Mouse (Mus musculus) macrophage (primary cell): ENCODE measurements around the gene Mtnr1a. TPM values are rescaled to one million over a fixed set of nuclear protein-coding genes. Genes with fewer than 3 reads are reported as not detected.

Source experiments
- H3K27ac ChIP-seq: fragments of 350-480 bp; formaldehyde crosslinking; 2 replicates; pipeline ENCODE4 v1.9.0; 2021
- H3K36me3 ChIP-seq: fragments of 350-480 bp; formaldehyde crosslinking; 2 replicates; pipeline ENCODE4 v1.9.0; 2021; ENCODE audit errors: inconsistent target
- H3K4me3 ChIP-seq: fragments of 350-480 bp; formaldehyde crosslinking; 2 replicates; pipeline ENCODE4 v1.9.0; 2021; ENCODE audit errors: inconsistent target
- H3K79me2 ChIP-seq: fragments of 350-480 bp; formaldehyde crosslinking; 2 replicates; pipeline ENCODE4 v1.9.0; 2021; ENCODE audit errors: inconsistent target
- WGBS: methylation state at CpG from one replicate; pipeline ENCODE4 v1.1.7; 2026; ENCODE audit warnings: inconsistent platforms; ENCODE audit not compliant: missing documents; 5-methylcytosine and 5-hydroxymethylcytosine counted together
- polyA plus RNA-seq: library from polyadenylated mRNA; stranded (reverse); fragments of 250-400 nt; gene quantifications from 3 replicates; pipeline ENCODE4 v1.2.4, GENCODE M21; 2018; ENCODE audit warnings: inconsistent platforms
- total RNA-seq, 78 experiments: library from RNA; depleted of rRNA; stranded (reverse); fragments of 250-400 nt; gene quantifications; 1 replicate in 9 of 78; 2 replicates in 24 of 78; 3 replicates in 43 of 78; 4 replicates in 2 of 78; pipeline ENCODE4 v1.2.4; 2018; ENCODE audit warnings: inconsistent platforms in 56 of 78

The Mtnr1a gene
- not detected for total RNA-seq (2018; cell fraction: chromatin; rRNA removed)
- not detected for total RNA-seq (2018; cell fraction: cytosol; rRNA removed)
- not detected for total RNA-seq (2018; cell fraction: nucleus; rRNA removed)
- not detected in 3 replicates for polyA plus RNA-seq

- Histone ChIP-seq H3K27ac (no peak within 1 kb of the TSS), H3K79me2 (no peaks in the 10 kb centered on the region), H3K4me3 (no peak within 1 kb of the TSS), H3K36me3 (no peaks in the 10 kb centered on the region)
- WGBS: 14% methylated on average over 29 of the region's 29 CpGs
Measured at GRCm38 (mm10) chr8:45068759-45069386, at the start of gene Mtnr1a. Gene Mtnr1a, plus strand, starts transcription at chr8:45069137.

DNA sequence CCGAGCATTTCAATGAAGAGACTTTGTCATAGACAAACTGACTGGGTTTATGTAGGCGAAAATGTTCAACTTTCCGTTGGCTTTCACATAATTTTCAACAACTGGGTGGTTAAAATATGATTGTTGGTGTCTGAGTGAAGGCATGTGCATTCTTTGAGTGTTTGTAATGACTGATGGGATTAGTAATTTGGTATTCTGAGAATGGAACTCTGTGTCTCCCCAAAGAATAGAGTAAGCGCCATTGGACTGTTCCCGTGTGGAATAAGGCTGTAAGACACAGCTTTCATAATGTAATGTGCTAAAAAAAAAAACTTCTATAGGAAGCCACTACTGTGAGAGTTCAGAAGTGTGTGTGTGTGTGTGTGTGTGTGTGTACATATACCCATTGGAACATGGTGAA lies 49.7 kb upstream of the Mtnr1a start:
- no peak overlapping the region for H3K27ac ChIP-seq
- H3K36me3 ChIP-seq: no peaks in the 10 kb centered on the region
- 86% methylated on average over 4 of the region's 5 CpGs for WGBS
- H3K4me3 ChIP-seq: no peak overlapping the region
- H3K79me2 ChIP-seq: no peaks in the 10 kb centered on the region

GRCm38 (mm10) chr8:45021171-45021570 lies 47.8 kb upstream of the Mtnr1a start:
- 93% methylated on average over 5 of the region's 5 CpGs for WGBS

DNA sequence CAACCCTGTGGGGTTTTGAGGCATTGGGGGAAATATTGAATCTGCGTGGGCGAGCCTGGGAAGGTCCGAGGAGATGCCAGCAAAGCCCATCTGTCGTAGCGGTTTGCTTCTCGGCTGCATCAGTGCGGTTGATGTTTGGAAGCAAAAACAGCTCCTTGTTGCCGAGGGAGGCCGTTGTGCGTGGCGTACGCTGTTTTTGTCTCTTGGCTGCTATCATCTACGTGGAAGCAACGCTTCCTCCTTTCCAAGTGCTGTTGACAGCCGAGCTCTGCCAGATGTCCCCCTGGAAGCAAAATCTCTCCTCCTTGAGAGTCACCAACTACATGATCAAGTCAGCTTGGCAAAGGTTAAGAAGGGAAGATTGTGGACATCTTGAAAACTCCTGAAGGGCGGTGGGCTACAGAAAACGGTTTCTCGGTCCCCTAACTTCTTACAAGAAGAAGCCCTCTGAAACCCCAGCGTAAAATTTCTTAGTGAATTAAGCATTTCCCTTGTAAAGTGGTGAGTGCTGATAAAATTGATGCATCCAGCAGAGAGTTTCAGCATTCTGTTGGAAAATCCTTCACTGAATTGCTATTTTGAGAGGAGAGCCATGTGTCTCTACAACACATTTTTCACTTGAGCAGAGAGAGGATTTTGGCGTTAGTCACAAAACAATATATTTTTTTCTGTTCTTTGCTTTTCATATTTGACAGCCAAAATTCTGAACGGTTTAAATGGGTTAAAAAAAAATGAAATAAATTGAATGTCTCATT lies 46.8 kb upstream of the Mtnr1a start:
- Histone ChIP-seq H3K27ac (no peak overlapping the region), H3K36me3 (no peaks in the 10 kb centered on the region), H3K4me3 (no peak overlapping the region), H3K79me2 (no peaks in the 10 kb centered on the region)
- 89% methylated on average over 21 of the region's 21 CpGs for WGBS

More at GRCm38 (mm10) chr8:45021171-45021570, 47.8 kb upstream of the Mtnr1a start:
- Histone ChIP-seq H3K79me2 (no peaks in the 10 kb centered on the region), H3K4me3 (no peak overlapping the region), H3K36me3 (no peaks in the 10 kb centered on the region), H3K27ac (no peak overlapping the region)

- no peaks in the 10 kb centered on the region for H3K79me2 ChIP-seq
- WGBS: 41% methylated on average over 4 of the region's 6 CpGs
Measured at GRCm38 (mm10) chr8:45028081-45028497, 40.8 kb upstream of the Mtnr1a start.

GRCm38 (mm10) chr8:45038350-45038749 lies 30.6 kb upstream of the Mtnr1a start:
- WGBS: 92% methylated on average over 8 of the region's 15 CpGs
- no peaks in the 10 kb centered on the region for H3K36me3 ChIP-seq
- H3K27ac ChIP-seq: no peak overlapping the region
- no peak overlapping the region for H3K4me3 ChIP-seq
- no peaks in the 10 kb centered on the region for H3K79me2 ChIP-seq

More at GRCm38 (mm10) chr8:45028081-45028497, 40.8 kb upstream of the Mtnr1a start:
- H3K36me3 ChIP-seq: no peaks in the 10 kb centered on the region
- H3K27ac ChIP-seq: no peak overlapping the region
- H3K4me3 ChIP-seq: no peak overlapping the region

DNA sequence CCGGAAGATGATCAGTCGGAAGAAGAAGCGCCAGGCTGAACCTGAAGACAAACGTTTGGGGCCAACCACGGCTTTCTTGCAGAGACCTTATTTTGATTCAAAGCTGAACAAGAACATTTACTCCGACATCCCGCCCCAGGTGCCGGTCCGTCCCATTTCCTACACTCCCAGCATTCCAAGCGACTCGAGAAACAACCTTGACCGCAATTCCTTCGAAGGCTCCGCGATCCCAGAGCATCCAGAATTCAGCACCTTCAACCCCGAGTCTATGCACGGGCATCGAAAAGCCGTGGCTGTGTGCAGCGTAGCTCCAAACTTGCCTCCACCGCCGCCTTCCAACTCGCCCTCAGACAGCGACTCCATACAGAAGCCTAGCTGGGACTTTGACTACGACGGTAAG lies 24.8 kb upstream of the Mtnr1a start:
- WGBS: 94% methylated on average over 26 of the region's 26 CpGs
- H3K4me3 ChIP-seq: no peak overlapping the region
- no peak overlapping the region for H3K27ac ChIP-seq
- H3K36me3 ChIP-seq: no peaks in the 10 kb centered on the region
- H3K79me2 ChIP-seq: no peaks in the 10 kb centered on the region

GRCm38 (mm10) chr8:45050451-45050850 lies 18.5 kb upstream of the Mtnr1a start:
- 84% methylated on average over 8 of the region's 8 CpGs for WGBS
- Histone ChIP-seq H3K27ac (no peak overlapping the region), H3K79me2 (no peaks in the 10 kb centered on the region), H3K36me3 (no peaks in the 10 kb centered on the region), H3K4me3 (no peak overlapping the region)

DNA sequence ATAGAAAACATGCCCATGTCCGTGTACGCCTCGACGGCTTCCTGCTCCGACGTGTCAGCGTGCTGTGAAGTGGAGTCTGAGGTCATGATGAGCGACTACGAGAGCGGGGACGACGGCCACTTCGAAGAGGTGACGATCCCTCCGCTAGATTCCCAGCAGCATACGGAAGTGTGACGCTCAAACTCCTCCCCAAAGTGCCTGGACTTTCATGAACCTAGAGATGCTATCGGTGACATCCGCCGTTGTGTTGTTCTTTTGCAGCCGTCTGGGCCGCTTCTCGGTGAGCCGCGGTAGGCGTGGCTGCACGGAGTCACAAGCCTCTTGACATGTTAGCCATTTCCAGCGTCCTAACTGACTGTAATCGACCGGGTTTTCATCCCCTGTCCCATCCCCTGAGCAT lies 17.7 kb upstream of the Mtnr1a start:
- no peaks in the 10 kb centered on the region for H3K36me3 ChIP-seq
- WGBS: 98% methylated on average over 20 of the region's 30 CpGs
- no peak overlapping the region for H3K27ac ChIP-seq
- no peak overlapping the region for H3K4me3 ChIP-seq
- no peaks in the 10 kb centered on the region for H3K79me2 ChIP-seq

DNA sequence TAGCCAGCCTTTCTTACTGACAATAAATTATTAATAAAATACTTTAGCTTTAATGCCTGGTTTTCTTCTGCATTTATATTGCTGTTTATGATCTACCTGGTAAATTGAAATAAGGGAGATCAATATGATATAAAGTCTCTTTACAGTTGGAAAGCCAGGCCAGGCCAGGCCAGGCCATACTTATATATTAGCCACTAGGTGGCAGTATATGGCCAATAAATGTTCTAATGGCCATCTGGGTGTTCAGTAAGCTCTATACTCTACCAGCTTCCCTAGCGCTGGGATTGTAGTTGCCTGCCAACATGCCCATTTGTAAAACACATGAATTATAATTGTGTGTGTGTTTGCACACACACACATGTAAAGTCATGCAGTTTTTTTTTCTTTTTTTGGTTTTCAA lies 16.7 kb upstream of the Mtnr1a start:
- H3K79me2 ChIP-seq: no peaks in the 10 kb centered on the region
- H3K36me3 ChIP-seq: no peaks in the 10 kb centered on the region
- no CpG with 5 or more reads among the region's 1 CpGs for WGBS
- H3K27ac ChIP-seq: no peak overlapping the region
- no peak overlapping the region for H3K4me3 ChIP-seq

DNA sequence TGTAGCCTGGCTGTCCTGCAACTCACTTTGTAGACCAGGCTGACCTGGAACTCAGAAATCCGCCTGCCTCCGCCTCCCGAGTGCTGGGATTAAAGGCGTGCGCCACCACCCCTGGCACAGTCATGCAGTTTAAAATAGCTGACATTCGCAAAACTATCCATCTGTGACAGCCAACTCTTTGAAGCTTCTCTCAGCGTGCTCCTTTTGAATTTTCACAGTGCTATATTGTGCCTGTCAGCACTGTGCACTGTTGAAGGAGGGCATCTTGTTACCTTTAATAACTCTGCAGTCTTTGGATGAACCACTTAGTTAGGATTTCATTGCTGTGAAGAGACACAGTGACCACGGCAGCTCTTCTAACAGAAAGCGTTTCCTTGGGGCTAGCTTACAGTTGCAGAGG lies 16.3 kb upstream of the Mtnr1a start:
- 95% methylated on average over 9 of the region's 9 CpGs for WGBS

DNA sequence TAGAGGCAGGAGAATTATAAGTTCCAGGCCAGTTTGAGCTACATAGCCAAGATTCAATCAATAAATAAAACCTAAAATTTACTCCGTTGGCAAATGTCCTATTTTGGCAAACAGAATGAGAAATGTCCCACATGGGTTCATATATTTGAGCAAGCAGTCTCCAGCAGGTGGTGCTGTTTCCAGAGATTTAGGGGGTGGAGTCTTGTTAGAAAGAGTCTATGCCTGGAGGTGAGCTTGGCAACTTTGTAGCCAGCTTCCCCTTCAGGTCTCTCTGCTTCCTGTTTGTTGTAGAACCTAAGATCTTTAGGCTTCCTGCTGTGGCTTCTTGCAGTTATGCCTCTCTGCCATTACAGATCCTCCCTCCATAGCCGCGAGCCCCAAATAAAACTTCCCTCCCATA lies 13.4 kb upstream of the Mtnr1a start:
- no peaks in the 10 kb centered on the region for H3K79me2 ChIP-seq
- no peak overlapping the region for H3K27ac ChIP-seq
- no peaks in the 10 kb centered on the region for H3K36me3 ChIP-seq
- H3K4me3 ChIP-seq: no peak overlapping the region
- WGBS: 97% methylated on average over 3 of the region's 3 CpGs

More for the DNA sequence above, 16.3 kb upstream of the Mtnr1a start:
- Histone ChIP-seq H3K36me3 (no peaks in the 10 kb centered on the region), H3K79me2 (no peaks in the 10 kb centered on the region), H3K4me3 (no peak overlapping the region), H3K27ac (no peak overlapping the region)

GRCm38 (mm10) chr8:45056810-45057209 lies 12.1 kb upstream of the Mtnr1a start:
- Histone ChIP-seq H3K4me3 (no peak overlapping the region), H3K79me2 (no peaks in the 10 kb centered on the region), H3K27ac (no peak overlapping the region), H3K36me3 (no peaks in the 10 kb centered on the region)
- WGBS: 30% methylated on average over 2 of the region's 3 CpGs

DNA sequence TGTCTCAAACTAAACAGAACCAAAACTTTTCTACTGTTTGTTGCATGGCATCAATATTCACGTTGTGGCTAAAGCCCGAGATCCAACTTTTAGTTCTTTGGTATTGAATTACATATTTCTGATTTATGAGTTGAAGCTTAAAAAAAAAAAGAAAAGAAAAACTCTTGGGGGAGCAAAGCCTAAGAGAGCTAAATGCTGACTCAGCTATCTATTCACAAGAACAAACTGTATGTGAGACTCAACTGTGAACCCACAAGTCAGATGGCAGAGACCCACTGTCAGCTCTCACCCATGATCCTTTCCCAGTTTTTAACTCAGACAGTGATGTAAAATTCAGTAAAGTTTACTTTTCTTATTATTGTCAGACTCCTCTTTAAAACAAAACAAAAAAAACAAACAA lies 8.9 kb upstream of the Mtnr1a start:
- no peaks in the 10 kb centered on the region for H3K79me2 ChIP-seq
- H3K4me3 ChIP-seq: no peak overlapping the region
- WGBS: 59% methylated on average over 2 of the region's 2 CpGs
- H3K36me3 ChIP-seq: no peaks in the 10 kb centered on the region
- H3K27ac ChIP-seq: no peak overlapping the region

DNA sequence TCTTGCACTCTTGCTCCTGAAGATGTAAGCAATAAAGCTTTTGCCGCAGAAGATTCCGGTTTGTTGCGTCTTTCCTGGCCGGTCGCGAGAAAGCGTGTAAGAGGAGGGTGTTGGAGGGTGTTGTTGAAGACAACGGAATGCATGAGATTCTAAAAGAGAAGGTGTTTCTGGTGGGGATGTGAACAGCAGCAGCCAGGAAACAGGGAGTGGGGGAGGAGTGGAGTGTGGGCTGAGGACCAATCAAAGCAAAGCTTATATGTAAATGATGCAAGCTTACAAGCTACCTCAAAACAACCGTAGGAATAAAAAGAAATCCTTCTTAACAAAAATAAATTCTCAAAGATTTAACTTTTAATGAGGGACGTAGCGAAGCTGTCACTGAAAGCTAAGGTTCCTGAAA lies 6.6 kb upstream of the Mtnr1a start:
- 92% methylated on average over 11 of the region's 11 CpGs for WGBS
- no peak overlapping the region for H3K4me3 ChIP-seq
- no peaks in the 10 kb centered on the region for H3K36me3 ChIP-seq
- H3K27ac ChIP-seq: no peak overlapping the region
- no peaks in the 10 kb centered on the region for H3K79me2 ChIP-seq
